Mouse (Mus musculus) left cerebral cortex, adult 8-10 months (tissue): ENCODE data around the gene Tmem200b. TPM values are rescaled to one million over a fixed set of nuclear protein-coding genes. Genes with fewer than 3 reads are reported as not detected.

Experiments
- DNase-seq, 2 experiments: peaks; one replicate each; pipeline ENCODE4 v3.0.0; 2022; ENCODE audit warnings: low spot score in 2 of 2
- total RNA-seq, 4 experiments: library from RNA; stranded (reverse); gene quantifications; 2 replicates each; pipeline ENCODE4 v1.2.4; 2022

The Tmem200b gene
- total RNA-seq, 4 experiments from 2014 or later: 9.5 to 11.6 (median 10.2) TPM

DNA sequence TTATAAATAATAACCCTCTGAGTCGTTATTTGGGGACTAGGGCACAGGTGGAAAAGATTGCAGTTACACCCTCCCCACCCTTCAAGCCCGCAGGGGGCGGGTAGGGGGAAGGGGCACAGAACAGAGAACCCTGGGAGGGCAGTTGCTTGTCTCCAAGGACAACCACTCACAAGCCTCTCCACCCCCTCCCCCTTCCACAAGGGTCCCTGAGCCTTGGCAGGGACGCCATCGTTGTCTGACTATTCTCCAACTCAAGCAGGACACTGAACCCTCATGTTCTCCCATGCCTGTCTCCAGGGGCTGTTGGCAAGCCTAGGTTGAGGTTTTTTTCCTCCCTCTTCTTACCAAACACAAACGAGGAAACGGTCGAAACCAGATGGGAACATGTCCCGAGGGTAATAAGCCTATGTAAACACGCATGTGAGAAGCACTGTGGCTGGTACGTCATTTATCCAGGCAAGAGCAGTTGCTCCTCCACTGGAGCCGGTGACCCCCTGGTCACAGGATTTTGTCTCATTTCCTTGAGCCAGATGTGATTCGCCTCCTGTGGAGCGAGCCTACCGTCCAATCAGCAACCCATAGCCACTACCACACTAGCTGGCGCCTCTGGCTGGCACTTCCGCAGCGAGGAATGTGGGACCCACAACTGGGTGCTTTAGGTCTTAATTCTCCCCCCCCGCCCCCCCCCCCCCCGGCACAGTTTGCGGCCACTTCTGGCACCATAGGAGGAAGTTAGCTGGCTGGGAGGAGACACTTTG, 11.2 kb upstream of the Tmem200b start:
- DNase-seq: no peak

DNA sequence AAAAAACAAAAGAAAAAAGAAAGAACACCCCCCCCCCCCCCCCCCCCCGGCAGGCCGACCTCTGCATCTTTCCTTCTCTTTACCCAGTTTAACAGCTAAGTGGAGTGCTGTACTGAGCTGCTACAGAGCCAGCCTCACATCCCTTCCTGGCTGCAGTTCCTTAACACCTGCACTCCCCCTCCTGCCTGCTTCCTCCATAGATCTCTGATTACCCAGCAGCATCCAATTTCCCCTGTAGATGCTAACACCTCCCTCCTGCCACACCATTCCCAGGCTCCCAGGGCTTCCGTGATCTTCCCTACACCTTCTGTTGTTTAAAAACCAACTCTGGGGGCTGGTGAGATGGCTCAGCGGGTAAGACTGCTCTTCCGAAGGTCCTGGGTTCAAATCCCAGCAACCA, 10.1 kb upstream of the Tmem200b start:
- no peak for DNase-seq

DNA sequence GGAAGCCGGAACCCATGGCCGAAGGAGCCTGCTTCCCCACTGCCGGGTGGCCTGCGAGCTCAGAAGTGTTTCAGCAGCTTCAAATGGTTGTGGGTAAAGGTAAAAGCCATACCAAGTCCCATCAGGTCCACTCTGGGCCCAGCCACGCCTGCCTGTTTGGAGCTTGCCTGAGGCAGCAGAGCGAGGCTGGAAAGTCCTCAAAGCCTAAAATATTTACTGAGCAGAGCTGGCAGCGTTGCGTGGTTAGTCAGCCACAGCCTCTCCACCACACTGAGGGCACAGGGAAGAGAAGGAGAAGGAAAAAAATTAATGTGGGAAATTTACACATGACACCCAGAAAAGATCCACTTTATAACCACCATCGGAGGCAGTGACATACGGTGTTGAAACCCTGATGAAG, 8.0 kb upstream of the Tmem200b start:
- no peak for DNase-seq

DNA sequence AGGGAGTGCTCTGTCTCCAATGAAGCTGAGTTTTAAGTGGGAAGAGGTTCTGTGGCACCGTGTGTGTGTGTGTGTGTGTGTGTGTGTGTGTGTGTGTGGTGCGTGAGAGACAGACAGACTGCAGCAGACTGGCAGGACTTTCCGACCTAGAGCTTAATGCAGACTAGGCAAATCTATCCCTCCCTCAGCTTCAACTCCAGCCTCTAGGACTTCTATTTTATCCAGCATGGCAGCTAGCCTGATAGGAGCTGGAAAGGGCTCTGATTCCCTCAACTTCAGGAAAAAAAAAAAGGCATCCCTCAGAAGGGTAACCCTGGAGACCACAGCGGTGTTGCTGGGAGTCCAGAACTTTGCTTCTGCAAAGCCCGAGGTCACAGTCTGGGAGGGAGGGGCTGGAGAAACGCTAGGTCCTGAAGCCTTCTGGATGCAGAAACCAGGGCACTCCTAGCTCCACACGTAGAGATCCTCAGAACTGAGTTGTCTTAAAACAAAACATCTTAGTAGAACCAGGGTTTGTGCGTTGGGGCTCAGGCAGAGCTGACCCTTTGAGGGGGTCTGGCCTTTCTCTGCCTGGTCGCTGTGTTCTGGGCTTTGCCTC, 7.4 kb upstream of the Tmem200b start:
- DNase-seq: no peak

DNA sequence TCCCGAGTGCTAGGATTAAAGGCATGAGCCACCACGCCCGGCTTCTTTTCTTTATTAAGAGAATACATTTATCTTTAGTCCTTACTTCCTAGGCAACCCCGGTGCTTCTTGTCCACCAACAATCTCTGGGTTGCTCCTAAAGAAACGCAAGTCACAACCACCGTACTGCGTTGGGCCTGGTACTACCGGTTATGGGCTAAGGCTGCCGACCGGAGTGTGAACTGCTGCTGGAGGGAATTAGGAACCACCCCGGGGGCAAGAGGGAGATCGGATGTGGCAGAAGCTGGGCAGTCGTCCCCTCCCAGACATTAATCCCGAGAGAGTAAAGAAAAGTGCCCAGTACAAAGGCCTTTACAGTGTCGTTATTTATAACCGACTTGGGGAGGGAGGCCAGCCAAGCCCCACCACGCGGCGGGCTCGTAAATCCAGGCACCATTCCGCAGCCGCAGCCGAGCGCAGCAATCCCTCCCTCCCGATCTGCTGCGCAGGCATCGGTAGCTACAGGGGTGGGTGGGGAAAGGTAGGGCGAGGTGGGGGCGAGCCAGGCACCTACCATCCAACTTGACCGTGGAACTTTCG, 6.6 kb upstream of the Tmem200b start:
- DNase-seq: no peak

DNA sequence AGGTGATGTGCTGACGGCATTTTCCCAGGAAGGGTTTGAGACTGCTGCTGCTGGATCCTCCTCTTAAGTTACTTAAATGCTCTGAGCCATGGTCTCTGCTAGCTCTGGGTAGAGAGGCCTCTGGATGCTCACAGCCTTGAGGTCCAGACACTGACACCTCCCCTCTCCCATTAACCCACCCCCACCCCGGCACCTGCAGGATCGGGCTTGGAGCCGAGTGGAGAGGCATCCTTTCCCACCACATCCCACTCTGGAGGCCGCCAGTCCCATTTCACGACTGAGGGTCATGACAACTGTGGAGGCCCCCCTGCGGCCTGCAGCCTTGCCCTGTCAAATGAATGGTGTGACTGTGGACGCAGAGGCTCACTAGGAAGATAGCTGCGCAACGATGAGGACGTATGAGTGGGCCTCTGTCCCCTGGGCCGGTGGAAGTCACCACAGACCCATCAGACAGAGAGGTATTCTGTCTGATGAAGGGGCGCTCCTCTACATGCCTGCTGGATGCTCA, 5.7 kb upstream of the Tmem200b start:
- DNase-seq: no peak

DNA sequence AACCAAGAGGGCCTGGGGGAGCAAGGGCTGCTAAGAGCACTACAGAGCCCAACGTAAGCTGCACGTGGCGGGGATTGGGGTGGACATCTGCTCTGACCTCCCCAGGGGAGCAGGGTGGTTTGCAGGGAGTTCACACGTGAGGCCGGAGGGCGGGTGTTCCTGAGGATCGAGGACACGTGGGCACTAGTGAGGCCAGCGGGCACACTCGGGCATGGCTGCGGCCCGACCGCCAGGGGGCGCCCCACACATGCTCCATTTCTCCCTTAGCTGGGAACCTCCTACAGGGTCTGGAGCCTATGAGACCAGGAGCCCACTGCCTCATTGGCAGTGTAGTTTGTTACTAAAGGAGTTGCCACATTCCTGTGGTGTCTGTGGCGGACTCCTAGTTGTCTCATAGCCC, 5.1 kb upstream of the Tmem200b start:
- DNase-seq: peak; percentile 61 to 62

DNA sequence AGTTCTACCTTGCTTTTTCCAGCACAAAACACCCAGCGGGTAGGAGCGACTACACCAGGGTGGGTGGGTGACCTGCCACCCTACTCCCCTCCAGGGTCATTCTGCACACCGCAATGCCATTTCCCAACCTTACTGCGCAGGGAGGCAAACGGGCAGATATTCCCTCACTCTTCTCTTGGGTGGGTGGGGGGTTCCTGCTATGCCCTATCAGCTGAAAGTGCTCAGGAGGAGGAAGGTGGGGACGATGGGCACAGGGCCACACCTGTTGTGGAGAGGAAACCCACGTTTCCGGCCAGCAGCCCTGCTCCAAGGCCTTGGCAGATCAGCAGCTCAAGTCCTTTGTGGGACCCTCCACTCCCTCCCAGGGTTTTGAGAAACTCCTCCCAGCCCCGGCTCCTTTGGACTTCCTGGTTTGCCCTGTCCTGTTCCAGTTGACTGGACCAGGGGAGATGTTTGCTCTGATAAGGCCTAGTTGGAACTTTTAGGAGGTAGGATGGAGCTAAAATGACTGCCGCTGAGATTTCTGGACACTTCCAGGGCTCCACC, 4.5 kb upstream of the Tmem200b start:
- DNase-seq: no peak

DNA sequence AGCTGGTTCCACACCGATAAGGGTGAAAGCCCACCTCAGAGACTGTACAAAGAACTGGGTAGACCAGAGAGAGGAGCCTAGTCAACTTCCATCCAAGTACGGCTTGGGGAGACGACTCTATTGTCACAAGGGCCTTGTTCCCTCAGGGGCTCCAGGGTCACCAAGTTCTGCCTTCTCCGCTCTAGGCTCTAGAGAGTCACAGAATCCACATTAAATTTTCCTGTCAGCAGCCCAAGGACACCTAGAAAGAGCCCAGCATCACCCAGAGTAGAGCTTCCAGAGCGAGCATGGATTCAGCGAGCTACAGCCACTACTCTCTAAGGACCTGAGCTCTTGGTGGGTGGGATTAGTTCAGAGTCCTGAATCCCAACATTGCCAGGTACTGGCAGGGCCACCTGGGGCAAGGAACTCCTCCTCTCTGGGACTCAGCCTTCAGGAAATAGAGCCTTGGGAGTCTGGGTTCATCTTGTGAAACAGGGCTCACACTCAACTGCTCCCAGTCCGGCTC, 3.5 kb upstream of the Tmem200b start:
- DNase-seq: no peak

DNA sequence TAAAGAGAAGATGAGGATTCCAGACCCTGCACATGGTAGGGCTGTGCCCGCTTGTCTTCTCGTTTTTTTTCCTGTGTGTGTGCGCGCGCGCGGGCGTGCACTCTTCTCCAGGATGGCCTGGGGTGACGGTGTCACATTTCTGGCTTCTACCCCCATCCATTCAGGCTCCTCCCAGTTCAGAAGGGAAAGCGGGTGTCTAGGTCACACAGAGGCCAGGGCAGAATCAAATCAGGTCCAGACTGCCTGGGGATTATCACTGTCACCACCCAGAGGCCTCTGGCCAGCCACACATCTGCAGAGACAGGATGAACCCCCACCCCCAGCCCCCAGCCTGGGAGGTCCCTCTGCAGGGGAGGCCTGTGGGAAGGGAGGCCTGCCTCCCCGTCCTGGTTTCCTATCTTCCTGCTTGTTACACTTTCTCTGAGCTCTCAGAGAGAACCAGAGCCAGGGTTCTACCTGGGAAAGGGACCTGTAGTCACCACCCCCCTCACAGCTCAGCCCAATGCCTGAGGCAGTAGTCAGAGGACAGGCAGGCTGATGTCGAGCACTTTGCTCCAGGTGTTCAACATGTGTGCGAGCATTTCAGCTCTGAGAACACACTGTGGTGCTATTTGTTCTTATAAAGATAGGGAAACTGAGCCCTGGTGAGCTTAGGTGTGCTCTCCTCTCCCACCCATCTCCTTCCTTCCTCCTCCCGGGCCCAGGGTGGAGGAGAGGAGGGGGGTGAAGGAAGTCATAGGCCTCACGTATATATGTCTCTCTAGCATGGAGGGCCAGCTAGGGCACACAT, 2.7 kb upstream of the Tmem200b start:
- no peak for DNase-seq

DNA sequence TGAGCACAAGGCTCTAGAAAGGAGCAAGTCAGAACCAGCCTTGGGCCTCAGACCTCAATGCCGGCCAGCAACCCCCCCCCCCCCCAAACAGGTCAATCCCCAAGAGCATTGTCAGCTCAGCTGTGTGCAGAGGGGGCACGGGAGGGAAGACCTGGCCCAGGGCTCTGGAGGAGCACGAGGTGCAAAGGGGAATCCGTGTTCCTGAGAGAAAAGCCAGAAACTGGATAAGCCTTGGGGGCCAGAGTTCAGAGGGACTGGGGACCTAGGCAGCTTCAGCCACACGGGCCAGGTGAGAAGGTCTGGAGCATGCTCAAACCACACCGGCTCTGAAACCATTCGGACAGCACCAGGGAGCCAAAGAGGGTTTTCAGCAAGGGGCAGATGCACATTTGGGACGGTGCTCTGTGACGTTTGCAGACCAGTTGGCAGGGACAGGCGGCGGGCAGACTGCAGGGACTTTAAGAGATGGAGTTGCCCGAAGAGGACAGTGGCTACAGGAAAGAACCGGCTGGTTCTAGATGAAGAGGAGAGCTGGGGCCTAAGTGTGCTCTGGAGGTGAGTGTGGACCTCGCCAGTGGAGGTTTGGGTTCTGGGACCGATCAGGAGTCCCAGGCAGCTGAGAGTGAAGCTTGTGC, 1.9 kb upstream of the Tmem200b start:
- DNase-seq: no peak

DNA sequence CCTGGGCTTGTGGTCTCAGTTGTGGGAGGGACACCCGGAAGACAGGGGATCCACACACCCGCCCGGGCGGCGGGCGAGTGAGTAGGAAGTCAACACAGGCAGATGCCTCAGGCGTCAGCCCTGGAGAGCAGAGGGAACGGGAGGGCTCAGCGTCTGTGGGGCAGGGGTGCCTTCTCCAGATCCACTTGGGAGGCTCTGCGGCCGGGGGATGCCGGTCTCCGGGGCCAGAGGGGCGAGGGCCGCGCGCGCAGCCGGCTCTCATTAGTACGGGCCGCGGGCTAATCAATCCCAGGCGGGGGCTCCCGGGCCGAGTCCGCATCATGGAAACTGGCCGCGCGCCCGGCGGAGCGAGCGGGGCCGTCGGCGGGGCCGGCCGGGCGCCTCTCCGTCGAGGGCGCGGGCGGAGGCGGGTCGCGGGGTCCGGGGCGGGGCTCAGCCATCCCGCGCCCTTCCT, 1.4 kb upstream of the Tmem200b start:
- DNase-seq: peak in 1 of 2 experiments; percentile 17

DNA sequence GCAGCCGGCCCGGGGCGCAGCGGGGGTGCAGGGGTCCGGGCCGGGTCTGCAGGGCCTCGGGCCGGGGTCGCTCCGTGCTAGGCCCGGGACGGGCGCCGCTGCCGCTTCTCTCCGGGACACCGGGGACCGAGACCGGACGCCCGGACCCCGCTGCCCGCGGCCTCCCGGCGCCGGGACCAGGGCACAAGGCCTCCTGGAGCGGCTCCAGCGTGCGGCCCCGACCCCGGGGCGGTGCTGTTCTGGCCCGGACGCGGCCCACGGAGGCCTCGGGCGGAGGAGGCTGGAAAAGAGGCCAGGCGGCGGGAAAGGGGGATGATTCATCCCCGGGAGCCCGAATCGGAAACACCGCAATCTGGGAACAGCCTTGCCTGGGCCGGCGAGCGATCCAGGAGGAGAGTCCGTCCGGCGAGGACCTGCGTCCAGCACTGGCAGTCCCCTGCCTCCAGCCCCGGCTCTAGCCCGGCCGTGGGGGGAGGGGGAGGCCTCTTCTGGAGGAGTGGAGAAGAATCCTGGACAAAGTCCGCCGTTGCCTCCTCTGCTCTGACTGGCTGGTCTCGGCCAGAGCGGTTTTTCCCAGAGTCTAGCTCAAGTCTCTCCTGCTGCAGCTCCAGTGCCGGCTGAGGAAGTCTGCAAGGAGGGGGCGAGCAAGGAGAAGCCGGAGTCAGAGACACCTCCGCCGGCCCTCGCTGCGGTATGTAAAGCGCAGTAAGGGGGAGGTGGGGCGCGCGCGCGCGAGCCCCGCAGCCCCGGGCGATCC, 798 bp upstream of the Tmem200b start:
- no peak for DNase-seq

DNA sequence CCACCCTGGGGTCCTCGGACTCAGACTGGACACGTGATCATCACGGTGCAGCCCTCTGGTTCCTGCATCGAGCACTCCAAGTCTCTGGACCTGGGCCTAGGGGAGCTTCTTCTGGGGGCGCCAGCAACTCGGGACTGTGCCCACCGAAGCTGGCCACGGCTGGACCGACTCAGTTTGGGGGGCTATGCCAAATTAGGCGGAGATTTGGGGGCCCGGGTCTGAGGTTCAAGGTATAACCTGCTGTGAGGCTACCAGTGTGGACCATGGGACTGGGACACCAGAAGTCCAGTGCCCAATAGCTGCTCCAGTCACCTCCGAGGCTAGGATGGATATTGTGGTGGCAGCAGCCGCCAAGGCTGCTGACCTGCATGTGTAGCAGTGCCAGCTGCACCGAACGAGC, 833 bp downstream of the Tmem200b start:
- no peak for DNase-seq

DNA sequence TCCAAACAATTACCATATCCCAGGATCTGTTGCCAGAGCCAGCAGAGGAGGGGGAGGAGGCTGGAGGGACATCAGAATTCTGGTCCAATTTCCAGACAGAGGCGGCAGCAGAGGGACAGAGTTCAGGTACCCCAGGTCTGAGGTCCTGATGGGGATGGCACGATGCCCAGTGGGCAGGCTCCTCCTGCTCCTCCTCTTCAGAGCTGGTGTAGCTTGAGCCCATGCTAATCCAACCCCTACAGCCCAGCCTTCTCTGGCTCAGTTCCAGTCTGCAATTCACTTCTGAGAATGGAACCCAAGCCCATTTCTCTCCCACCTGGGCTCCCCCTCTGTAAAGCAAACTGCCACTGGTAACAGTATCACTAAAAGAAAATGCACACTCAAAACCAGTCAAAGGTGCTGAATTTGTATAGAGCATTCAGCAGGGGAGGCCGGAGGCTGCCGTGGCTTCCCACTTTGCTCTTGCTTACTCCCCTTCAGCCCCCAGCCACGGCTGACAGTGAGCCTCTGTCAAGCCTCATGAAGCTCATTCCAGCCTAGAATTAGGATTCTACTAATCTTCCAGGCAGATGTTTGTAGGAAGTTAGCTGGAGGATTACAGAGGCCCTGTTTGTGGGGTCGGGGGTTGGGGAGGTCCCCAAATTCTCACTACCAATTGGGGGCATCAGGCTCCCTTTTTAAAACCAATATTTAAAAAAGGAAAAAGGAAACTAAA, 2.7 kb downstream of the Tmem200b start:
- no peak for DNase-seq

DNA sequence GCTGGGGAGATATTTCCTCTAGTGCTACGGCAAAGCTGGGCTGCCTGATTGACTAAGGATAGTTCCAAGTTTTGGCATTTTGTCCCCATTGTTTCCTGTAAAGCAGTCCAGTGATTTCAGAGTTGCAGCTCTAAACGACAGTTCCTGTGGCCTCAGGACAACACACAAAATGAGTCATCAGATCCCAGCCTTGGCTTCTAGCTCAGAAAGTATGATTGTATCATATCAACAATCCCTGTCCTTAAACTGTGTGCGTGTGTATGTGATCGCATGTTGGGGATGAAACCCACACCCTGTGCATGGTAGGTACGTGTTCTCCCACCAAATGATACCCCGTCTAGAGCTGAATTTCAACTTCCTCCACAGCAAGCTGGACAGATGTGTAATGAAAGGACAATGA, 7.6 kb downstream of the Tmem200b start:
- no peak for DNase-seq

DNA sequence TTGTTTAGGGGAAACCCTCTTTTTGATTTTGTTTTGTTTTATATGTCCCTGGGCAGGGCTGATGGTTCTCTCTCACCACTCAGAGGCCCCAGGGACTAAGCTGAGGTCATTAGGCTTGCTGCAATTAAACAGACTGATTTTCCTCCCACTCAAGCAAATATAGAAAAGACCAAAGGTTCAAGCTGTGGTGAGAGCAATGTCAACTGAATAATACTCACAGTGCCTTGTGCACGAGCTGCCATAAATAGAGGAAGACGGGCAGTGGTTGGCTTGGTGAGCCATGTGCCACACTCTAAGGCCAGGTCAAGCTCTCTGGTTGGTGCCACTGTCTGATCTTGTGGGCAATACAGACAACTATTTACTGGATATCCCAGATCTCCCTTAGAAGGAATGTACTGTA, 17.9 kb downstream of the Tmem200b start:
- DNase-seq: no peak

DNA sequence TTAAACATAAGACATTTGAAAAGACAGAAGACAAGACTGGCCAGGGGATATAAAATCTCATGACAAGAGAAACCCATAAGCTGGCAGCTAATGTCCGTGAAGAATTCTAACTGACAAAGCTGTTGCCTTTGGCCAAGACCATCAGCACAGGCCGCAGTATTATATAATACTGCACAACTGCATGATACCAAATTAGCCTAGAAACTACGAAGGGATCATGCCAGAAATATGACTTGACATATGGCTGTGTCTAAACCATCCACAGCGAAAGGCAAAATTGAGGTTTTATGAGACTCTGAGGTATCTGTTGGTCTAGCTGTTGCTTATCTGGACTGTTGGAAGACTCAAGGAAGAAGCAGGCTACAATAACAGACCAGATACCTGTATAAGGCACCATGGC, 19.3 kb downstream of the Tmem200b start:
- no peak for DNase-seq

DNA sequence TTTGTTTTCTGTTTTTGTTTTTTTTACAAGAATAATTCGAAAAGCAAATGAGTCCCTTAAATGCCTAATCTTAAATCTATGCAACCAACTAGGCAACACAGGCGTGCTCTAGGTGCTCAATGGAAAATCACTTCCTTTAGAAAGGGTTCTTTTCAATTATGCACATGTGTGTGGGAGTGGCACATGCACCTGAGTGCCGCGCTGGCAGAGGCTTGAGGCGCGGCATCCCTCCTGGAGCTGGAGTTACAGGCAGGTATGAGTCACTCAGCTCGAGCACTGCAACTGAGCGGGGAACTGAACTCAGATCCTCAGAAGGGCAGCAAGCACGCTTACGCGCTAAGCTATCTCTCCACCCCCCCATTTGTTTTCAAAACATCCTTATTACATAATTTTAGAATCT, 26.3 kb downstream of the Tmem200b start:
- DNase-seq: no peak
